Mouse (Mus musculus) liver, embryonic 13.5 days (tissue): ENCODE data around the gene Slc15a1. TPM values are rescaled to one million over a fixed set of nuclear protein-coding genes. Genes with fewer than 3 reads are reported as not detected.

Source experiments
- ATAC-seq: fragments of 200-750 bp; cut with Nextera tagmentation; 2 replicates; pipeline ENCODE4 v1.8.0; 2017; ENCODE audit warnings: low read depth, mild to moderate bottlenecking, moderate number of reproducible peaks, moderate library complexity
- DNase-seq: peaks from one replicate; pipeline ENCODE4 v3.0.0; 2022
- H3K27ac ChIP-seq: fragments of 300-500 bp; sonication (generic); 2 replicates; pipeline ENCODE4 v1.5.1; 2015; ENCODE audit warnings: moderate library complexity, mild to moderate bottlenecking, inconsistent platforms
- H3K27me3 ChIP-seq: fragments of 300-500 bp; sonication (generic); 2 replicates; pipeline ENCODE4 v1.6.1; 2015; ENCODE audit warnings: mild to moderate bottlenecking, inconsistent platforms
- H3K36me3 ChIP-seq: fragments of 300-500 bp; sonication (generic); 2 replicates; pipeline ENCODE4 v1.6.1; 2015; ENCODE audit warnings: mild to moderate bottlenecking, inconsistent platforms
- H3K4me1 ChIP-seq: fragments of 300-500 bp; sonication (generic); replicated peaks from 2 replicates; pipeline ENCODE4 v1.6.1; 2015; ENCODE audit warnings: inconsistent platforms
- H3K4me2 ChIP-seq: fragments of 300-500 bp; sonication (generic); 2 replicates; pipeline ENCODE4 v1.6.1; 2015; ENCODE audit warnings: inconsistent platforms, mild to moderate bottlenecking, moderate library complexity
- H3K4me3 ChIP-seq: fragments of 300-500 bp; sonication (generic); replicated peaks from 2 replicates; pipeline ENCODE4 v1.5.1; 2015; ENCODE audit warnings: mild to moderate bottlenecking, inconsistent platforms
- H3K9ac ChIP-seq: fragments of 300-500 bp; sonication (generic); 2 replicates; pipeline ENCODE4 v1.6.1; 2015; ENCODE audit warnings: mild to moderate bottlenecking, inconsistent platforms
- H3K9me3 ChIP-seq: fragments of 300-500 bp; sonication (generic); replicated peaks from 2 replicates; pipeline ENCODE4 v1.6.1; 2016; ENCODE audit warnings: inconsistent platforms
- WGBS: fragments of 180-500 bp; shearing (Covaris S2); methylation state at CpG from one replicate; pipeline ENCODE4 v1.1.7; 2015; ENCODE audit not compliant: insufficient replicate concordance; 5-methylcytosine and 5-hydroxymethylcytosine counted together
- polyA plus RNA-seq: library from polyadenylated mRNA; unstranded; fragments of >200 nt; fragmentation: Nextera tagmentation; extraction: Ambion mirVana; gene quantifications from 2 replicates; pipeline ENCODE4 v1.2.1, GENCODE M21; 2015

Slc15a1 gene
- polyA plus RNA-seq, 1 experiment from 2014 or later = not detected

GRCm38 (mm10) chr14:121452227-121452626, 52.8 kb downstream of the Slc15a1 start:
- ATAC-seq = no peak
- H3K9me3 ChIP-seq = no peaks in the 10 kb centered on the region
- H3K27ac ChIP-seq = no peak overlapping the region
- H3K9ac ChIP-seq = no peak overlapping the region
- H3K4me2 ChIP-seq = no peak overlapping the region
- WGBS = 61% methylated on average over 6 of the region's 6 CpGs
- no peaks in the 10 kb centered on the region for H3K36me3 ChIP-seq
- peaks cover 36% of the 10 kb centered on the region for H3K4me1 ChIP-seq
- DNase-seq = no peak
- H3K27me3 ChIP-seq = peaks cover 3% of the 10 kb centered on the region; the same call in 1 of the 2 replicates
- no peak overlapping the region for H3K4me3 ChIP-seq

GRCm38 (mm10) chr14:121451424-121452029, 53.5 kb downstream of the Slc15a1 start:
- Histone ChIP-seq H3K4me2 (no peak overlapping the region), H3K4me1 (peaks cover 40% of the 10 kb centered on the region), H3K27me3 (peaks cover 3% of the 10 kb centered on the region; the same call in 1 of the 2 replicates), H3K9ac (no peak overlapping the region), H3K36me3 (no peaks in the 10 kb centered on the region), H3K27ac (no peak overlapping the region), H3K9me3 (no peaks in the 10 kb centered on the region), H3K4me3 (no peak overlapping the region)
- DNase-seq = no peak
- 46% methylated on average over 7 of the region's 7 CpGs for WGBS
- ATAC-seq = no peak

- ATAC-seq (peak; percentile 16; the same call in 1 of the 2 replicates), DNase-seq (peak; percentile 50)
- no peak overlapping the region for H3K9ac ChIP-seq
- 9% methylated on average over 18 of the region's 18 CpGs for WGBS
- no peak overlapping the region for H3K27ac ChIP-seq
- H3K4me1 ChIP-seq = peaks cover 40% of the 10 kb centered on the region
- no peaks in the 10 kb centered on the region for H3K36me3 ChIP-seq
- peaks cover 3% of the 10 kb centered on the region; the same call in 1 of the 2 replicates for H3K27me3 ChIP-seq
- peak overlapping the region; percentile 66 for H3K4me2 ChIP-seq
- peak overlapping the region; percentile 38 for H3K4me3 ChIP-seq
- no peaks in the 10 kb centered on the region for H3K9me3 ChIP-seq
These were observed 54.3 kb downstream of the Slc15a1 start for GRCm38 (mm10) chr14:121450504-121451423.

- Histone ChIP-seq H3K4me1 (peaks cover 49% of the 10 kb centered on the region), H3K27ac (peak overlapping the region; percentile 84), H3K9ac (peak overlapping the region; percentile 65; the same call in 1 of the 2 replicates), H3K9me3 (no peaks in the 10 kb centered on the region), H3K4me3 (peak overlapping the region; percentile 47), H3K4me2 (peak overlapping the region; percentile 63), H3K27me3 (peaks cover 3% of the 10 kb centered on the region; the same call in 1 of the 2 replicates), H3K36me3 (no peaks in the 10 kb centered on the region)
- 3% methylated on average over 9 of the region's 9 CpGs for WGBS
- peak; percentile 93 for ATAC-seq
- DNase-seq = peak; percentile 67
These were observed 58.1 kb downstream of the Slc15a1 start for GRCm38 (mm10) chr14:121446951-121447350.

GRCm38 (mm10) chr14:121445194-121445593, 59.9 kb downstream of the Slc15a1 start:
- ATAC-seq (no peak), DNase-seq (peak; percentile 48)
- Histone ChIP-seq H3K4me3 (no peak overlapping the region), H3K4me1 (peaks cover 38% of the 10 kb centered on the region), H3K27me3 (no peaks in the 10 kb centered on the region), H3K4me2 (no peak overlapping the region), H3K9me3 (no peaks in the 10 kb centered on the region), H3K9ac (no peak overlapping the region), H3K36me3 (no peaks in the 10 kb centered on the region), H3K27ac (no peak overlapping the region)
- WGBS = 11% methylated on average over 8 of the region's 8 CpGs

- Histone ChIP-seq H3K4me3 (no peak overlapping the region), H3K27ac (no peak overlapping the region), H3K36me3 (no peaks in the 10 kb centered on the region), H3K27me3 (no peaks in the 10 kb centered on the region), H3K4me1 (peaks cover 19% of the 10 kb centered on the region), H3K9ac (no peak overlapping the region), H3K4me2 (no peak overlapping the region), H3K9me3 (no peaks in the 10 kb centered on the region)
- no peak for ATAC-seq
- DNase-seq = no peak
- 71% methylated on average over 6 of the region's 6 CpGs for WGBS
These were observed 64.2 kb downstream of the Slc15a1 start for GRCm38 (mm10) chr14:121440807-121441206.

GRCm38 (mm10) chr14:121437026-121437425, 68.0 kb downstream of the Slc15a1 start:
- H3K9ac ChIP-seq = no peak overlapping the region
- H3K27me3 ChIP-seq = no peaks in the 10 kb centered on the region
- no peaks in the 10 kb centered on the region for H3K36me3 ChIP-seq
- no peak overlapping the region for H3K27ac ChIP-seq
- ATAC-seq (peak; percentile 43), DNase-seq (no peak)
- no peak overlapping the region for H3K4me2 ChIP-seq
- no peaks in the 10 kb centered on the region for H3K9me3 ChIP-seq
- H3K4me3 ChIP-seq = no peak overlapping the region
- WGBS = 40% methylated on average over 6 of the region's 6 CpGs
- H3K4me1 ChIP-seq = peaks cover 11% of the 10 kb centered on the region; the same call in 1 of the 2 replicates

- Histone ChIP-seq H3K4me3 (no peak overlapping the region), H3K27ac (no peak overlapping the region), H3K9ac (no peak overlapping the region), H3K4me1 (peaks cover 11% of the 10 kb centered on the region; the same call in 1 of the 2 replicates), H3K4me2 (no peak overlapping the region), H3K27me3 (no peaks in the 10 kb centered on the region), H3K36me3 (no peaks in the 10 kb centered on the region), H3K9me3 (no peaks in the 10 kb centered on the region)
- ATAC-seq (no peak), DNase-seq (no peak)
- 74% methylated on average over 3 of the region's 3 CpGs for WGBS
These were observed 68.6 kb downstream of the Slc15a1 start for GRCm38 (mm10) chr14:121436455-121436854.

- DNase-seq (no peak), ATAC-seq (peak; percentile 54)
- Histone ChIP-seq H3K36me3 (no peaks in the 10 kb centered on the region), H3K4me2 (no peak overlapping the region), H3K9ac (no peak overlapping the region), H3K4me1 (peaks cover 11% of the 10 kb centered on the region; the same call in 1 of the 2 replicates), H3K27ac (no peak overlapping the region), H3K4me3 (no peak overlapping the region), H3K9me3 (no peaks in the 10 kb centered on the region), H3K27me3 (no peaks in the 10 kb centered on the region)
- WGBS = 25% methylated on average over 6 of the region's 6 CpGs
These were observed 69.3 kb downstream of the Slc15a1 start for GRCm38 (mm10) chr14:121435794-121436193.

- no peak overlapping the region for H3K27ac ChIP-seq
- WGBS = 63% methylated on average over 7 of the region's 7 CpGs
- no peaks in the 10 kb centered on the region for H3K27me3 ChIP-seq
- no peak overlapping the region for H3K9ac ChIP-seq
- DNase-seq (no peak), ATAC-seq (no peak)
- no peaks in the 10 kb centered on the region for H3K36me3 ChIP-seq
- no peak overlapping the region for H3K4me2 ChIP-seq
- H3K4me1 ChIP-seq = peaks cover 6% of the 10 kb centered on the region; the same call in 1 of the 2 replicates
- no peak overlapping the region for H3K4me3 ChIP-seq
- no peaks in the 10 kb centered on the region for H3K9me3 ChIP-seq
These were observed 73.8 kb downstream of the Slc15a1 start for GRCm38 (mm10) chr14:121431261-121431660.

- Histone ChIP-seq H3K4me3 (no peak overlapping the region), H3K4me2 (no peak overlapping the region), H3K36me3 (no peaks in the 10 kb centered on the region), H3K27ac (no peak overlapping the region), H3K9ac (no peak overlapping the region), H3K27me3 (no peaks in the 10 kb centered on the region), H3K9me3 (no peaks in the 10 kb centered on the region), H3K4me1 (peaks cover 13% of the 10 kb centered on the region)
- ATAC-seq = no peak
- 71% methylated on average over 17 of the region's 17 CpGs for WGBS
- no peak for DNase-seq
These were observed 75.1 kb downstream of the Slc15a1 start for GRCm38 (mm10) chr14:121429854-121430535.
